Mouse (Mus musculus): ENCODE results near the gene Ccdc177. TPM values are rescaled to one million over a fixed set of nuclear protein-coding genes. Genes with fewer than 3 reads are reported as not detected.

The Ccdc177 gene
- polyA plus RNA-seq, 1 experiment, result 4.9 TPM

DNA sequence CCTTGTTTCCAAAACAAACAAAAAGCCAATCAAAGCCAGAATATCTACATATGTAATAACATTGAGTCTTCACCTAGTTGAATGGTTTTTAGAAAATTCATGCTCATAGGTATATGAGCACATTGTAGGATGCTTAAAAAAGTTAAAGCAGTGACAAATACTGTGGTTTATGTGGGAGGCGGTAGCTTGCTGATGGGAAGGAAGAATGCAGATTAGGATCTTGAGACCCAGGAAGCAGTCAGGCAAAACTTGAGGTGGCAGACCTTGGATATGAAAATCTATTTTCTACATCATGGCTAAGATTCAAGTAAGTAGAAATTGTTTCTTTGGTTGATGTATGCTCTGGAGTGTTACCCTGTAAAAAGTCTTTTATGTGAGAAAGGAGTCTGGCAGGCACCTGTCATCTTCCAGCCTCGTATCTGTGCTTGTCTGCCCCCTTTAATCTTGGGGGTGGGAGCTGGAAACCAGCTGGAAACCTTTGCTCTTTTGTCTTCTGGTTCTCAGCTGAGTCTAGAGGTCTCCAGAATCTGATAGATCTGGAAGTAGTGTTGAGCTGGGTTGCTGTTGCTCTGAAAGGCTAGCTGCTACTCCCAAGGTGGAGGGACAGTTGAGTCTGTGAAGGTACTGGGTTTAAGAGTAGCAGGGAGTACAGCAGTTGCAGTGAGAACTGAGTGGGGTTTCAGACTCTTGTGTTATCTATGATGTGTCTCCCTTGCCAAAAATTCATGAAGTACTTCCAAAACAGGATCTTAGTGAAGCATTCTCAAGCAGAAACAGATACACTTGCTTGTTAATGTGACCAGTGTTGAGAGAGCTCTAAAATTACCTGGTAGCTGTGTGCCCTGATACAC lies 34.7 kb upstream of the Ccdc177 start:
- no peak overlapping the region for H3K4me3 ChIP-seq (replicated peaks; ENCODE audit: insufficient read depth, low read depth, low read length)
- TF ChIP-seq CTCF (IDR thresholded peaks at IDR 0.05; ENCODE audit: borderline replicate concordance, insufficient read depth, low read depth, low read length) (no peak), POLR2A (IDR thresholded peaks at IDR 0.05; ENCODE audit: borderline replicate concordance, insufficient read depth, low read length) (no peak)
- H3K4me1 ChIP-seq (ENCODE audit: control insufficient read depth, insufficient read depth, low read length), result peaks cover 20% of the 10 kb centered on the region
- no peak for DNase-seq
- 48% methylated on average over 2 of the region's 2 CpGs for WGBS
- H3K27me3 ChIP-seq (ENCODE audit: control insufficient read depth, insufficient read depth, low read length), result no peaks in the 10 kb centered on the region
- H3K27ac ChIP-seq (ENCODE audit: insufficient read depth, low read length), result peak overlapping the region; percentile 28; the same call in 1 of the 2 replicates

DNA sequence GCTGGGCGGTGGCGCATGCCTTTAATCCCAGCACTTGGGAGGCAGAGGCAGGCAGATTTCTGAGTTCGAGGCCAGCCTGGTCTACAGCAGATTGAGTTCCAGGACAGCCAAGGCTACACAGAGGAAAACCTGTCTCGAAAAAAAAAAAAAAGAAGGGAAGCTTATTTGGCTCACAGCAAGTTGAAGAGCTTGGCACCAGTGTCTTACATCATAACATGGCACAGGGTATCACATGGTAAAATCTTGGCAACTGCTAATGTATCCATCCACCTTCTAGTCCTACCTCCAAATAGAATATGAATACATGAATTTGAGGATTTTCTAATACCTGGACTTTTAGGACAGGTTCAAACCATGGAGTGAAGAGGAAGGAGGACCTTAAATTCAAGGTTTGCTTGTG lies 34.0 kb upstream of the Ccdc177 start:
- TF ChIP-seq CTCF (IDR thresholded peaks at IDR 0.05; ENCODE audit: borderline replicate concordance, insufficient read depth, low read depth, low read length) (no peak), POLR2A (IDR thresholded peaks at IDR 0.05; ENCODE audit: borderline replicate concordance, insufficient read depth, low read length) (no peak)
- H3K4me1 ChIP-seq (ENCODE audit: control insufficient read depth, insufficient read depth, low read length), result peaks cover 15% of the 10 kb centered on the region
- no peaks in the 10 kb centered on the region for H3K27me3 ChIP-seq (ENCODE audit: control insufficient read depth, insufficient read depth, low read length)
- peak in 1 of 2 experiments; percentile 63 for DNase-seq
- no peak overlapping the region for H3K27ac ChIP-seq (ENCODE audit: insufficient read depth, low read length)
- no peak overlapping the region for H3K4me3 ChIP-seq (replicated peaks; ENCODE audit: insufficient read depth, low read depth, low read length)
- WGBS, result 59% methylated on average over 4 of the region's 4 CpGs

DNA sequence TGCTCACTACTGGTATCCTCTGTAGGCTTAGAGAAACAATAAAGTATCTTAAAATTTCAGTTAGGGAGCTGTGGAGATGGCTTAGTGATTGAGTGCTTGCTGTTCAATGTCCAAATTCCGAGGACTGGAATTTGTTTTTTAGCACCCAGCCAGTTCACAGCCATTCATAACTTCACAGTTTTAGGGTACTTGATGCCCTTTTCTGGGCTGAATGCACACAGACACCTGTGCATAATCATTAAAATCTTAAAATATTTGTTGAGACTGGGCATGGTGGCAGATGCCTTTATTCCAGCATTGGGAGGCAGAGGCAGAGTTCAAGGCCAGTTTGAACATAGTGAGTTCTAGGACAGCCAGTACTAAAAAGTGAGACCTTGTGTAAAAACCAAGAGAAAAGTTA lies 33.0 kb upstream of the Ccdc177 start:
- Histone ChIP-seq H3K27ac (ENCODE audit: insufficient read depth, low read length) (no peak overlapping the region), H3K27me3 (ENCODE audit: control insufficient read depth, insufficient read depth, low read length) (no peaks in the 10 kb centered on the region), H3K4me1 (ENCODE audit: control insufficient read depth, insufficient read depth, low read length) (peaks cover 13% of the 10 kb centered on the region; the same call in 1 of the 2 replicates), H3K4me3 (replicated peaks; ENCODE audit: insufficient read depth, low read depth, low read length) (no peak overlapping the region)
- TF ChIP-seq POLR2A (IDR thresholded peaks at IDR 0.05; ENCODE audit: borderline replicate concordance, insufficient read depth, low read length) (no peak), CTCF (IDR thresholded peaks at IDR 0.05; ENCODE audit: borderline replicate concordance, insufficient read depth, low read depth, low read length) (no peak)
- WGBS, result 20% methylated on average over 1 of the region's 1 CpGs
- no peak for DNase-seq

DNA sequence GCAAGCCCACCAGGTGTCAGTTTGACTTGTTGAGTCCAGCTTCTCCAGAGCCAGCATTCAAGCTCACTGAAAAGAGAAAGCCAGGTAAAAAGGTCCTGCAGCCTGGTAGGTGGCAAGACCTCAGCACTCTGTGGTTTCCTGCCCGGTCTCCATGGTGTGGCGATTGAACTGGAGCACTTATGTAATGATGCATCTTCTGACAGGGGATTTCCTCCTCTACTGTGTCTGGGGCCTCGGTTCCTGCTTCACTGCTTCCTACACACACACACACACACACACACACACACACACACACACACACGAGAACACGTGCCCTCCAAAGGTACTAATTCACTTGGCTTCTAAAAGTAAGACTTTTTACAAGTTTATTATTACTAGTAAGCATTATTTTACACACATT lies 32.4 kb upstream of the Ccdc177 start:
- Histone ChIP-seq H3K4me1 (ENCODE audit: control insufficient read depth, insufficient read depth, low read length) (peaks cover 13% of the 10 kb centered on the region; the same call in 1 of the 2 replicates), H3K27me3 (ENCODE audit: control insufficient read depth, insufficient read depth, low read length) (no peaks in the 10 kb centered on the region), H3K27ac (ENCODE audit: insufficient read depth, low read length) (peak overlapping the region; percentile 88), H3K4me3 (replicated peaks; ENCODE audit: insufficient read depth, low read depth, low read length) (peak overlapping the region; percentile 62)
- peak; percentile 71 to 81 for DNase-seq
- TF ChIP-seq CTCF (IDR thresholded peaks at IDR 0.05; ENCODE audit: borderline replicate concordance, insufficient read depth, low read depth, low read length), result no peak
- TF ChIP-seq POLR2A (IDR thresholded peaks at IDR 0.05; ENCODE audit: borderline replicate concordance, insufficient read depth, low read length), result 0 out of 2 replicates have a peak, but pooled peaks have one; percentile 11
- 5% methylated on average over 5 of the region's 5 CpGs for WGBS

DNA sequence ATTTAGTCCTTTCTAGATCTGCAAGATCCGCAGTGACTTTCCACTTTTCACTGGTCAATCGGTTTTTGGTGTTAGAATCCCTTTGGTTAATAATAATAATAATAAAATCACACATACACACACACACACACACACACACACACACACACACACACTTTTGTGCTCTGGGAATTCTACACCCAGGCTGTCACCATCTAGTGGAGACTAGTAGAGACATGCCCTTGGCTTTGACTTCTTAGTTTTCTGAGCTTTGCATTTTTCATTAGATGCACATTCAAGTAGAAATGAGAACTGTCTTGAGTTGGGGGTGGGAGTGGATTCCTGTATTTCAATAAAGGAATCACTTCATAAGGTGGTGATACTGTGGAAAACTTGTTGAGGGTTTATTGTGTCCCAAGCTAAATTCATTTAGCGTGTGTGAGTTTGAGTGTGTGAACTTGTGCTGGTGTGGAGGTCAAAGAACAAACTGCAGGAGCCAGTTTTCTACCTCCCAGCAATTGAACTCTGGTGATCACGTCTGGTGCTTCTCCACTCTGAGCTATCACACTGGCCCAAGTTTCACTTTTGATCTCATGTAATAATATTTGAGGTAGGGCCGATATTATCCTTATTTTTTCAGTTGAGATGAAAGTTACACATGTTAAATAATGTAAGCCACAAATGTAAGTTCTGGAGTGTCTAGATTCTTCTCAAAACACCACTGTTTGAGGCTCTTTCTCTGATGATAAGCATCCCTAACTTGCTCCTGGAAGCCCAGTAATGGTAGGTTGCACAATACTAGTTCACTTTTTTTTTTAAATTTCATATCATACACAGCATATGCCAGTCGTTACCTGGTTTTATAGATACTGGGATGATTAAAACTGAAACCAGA lies 31.3 kb upstream of the Ccdc177 start:
- no peak for TF ChIP-seq CTCF (IDR thresholded peaks at IDR 0.05; ENCODE audit: borderline replicate concordance, insufficient read depth, low read depth, low read length)
- no peak for TF ChIP-seq POLR2A (IDR thresholded peaks at IDR 0.05; ENCODE audit: borderline replicate concordance, insufficient read depth, low read length)
- H3K4me1 ChIP-seq (ENCODE audit: control insufficient read depth, insufficient read depth, low read length), result peaks cover 20% of the 10 kb centered on the region
- peak overlapping the region; percentile 54 for H3K4me3 ChIP-seq (replicated peaks; ENCODE audit: insufficient read depth, low read depth, low read length)
- peak overlapping the region; percentile 56; the same call in 1 of the 2 replicates for H3K27ac ChIP-seq (ENCODE audit: insufficient read depth, low read length)
- 13% methylated on average over 6 of the region's 6 CpGs for WGBS
- peak in 1 of 2 experiments; percentile 54 for DNase-seq
- no peaks in the 10 kb centered on the region for H3K27me3 ChIP-seq (ENCODE audit: control insufficient read depth, insufficient read depth, low read length)

DNA sequence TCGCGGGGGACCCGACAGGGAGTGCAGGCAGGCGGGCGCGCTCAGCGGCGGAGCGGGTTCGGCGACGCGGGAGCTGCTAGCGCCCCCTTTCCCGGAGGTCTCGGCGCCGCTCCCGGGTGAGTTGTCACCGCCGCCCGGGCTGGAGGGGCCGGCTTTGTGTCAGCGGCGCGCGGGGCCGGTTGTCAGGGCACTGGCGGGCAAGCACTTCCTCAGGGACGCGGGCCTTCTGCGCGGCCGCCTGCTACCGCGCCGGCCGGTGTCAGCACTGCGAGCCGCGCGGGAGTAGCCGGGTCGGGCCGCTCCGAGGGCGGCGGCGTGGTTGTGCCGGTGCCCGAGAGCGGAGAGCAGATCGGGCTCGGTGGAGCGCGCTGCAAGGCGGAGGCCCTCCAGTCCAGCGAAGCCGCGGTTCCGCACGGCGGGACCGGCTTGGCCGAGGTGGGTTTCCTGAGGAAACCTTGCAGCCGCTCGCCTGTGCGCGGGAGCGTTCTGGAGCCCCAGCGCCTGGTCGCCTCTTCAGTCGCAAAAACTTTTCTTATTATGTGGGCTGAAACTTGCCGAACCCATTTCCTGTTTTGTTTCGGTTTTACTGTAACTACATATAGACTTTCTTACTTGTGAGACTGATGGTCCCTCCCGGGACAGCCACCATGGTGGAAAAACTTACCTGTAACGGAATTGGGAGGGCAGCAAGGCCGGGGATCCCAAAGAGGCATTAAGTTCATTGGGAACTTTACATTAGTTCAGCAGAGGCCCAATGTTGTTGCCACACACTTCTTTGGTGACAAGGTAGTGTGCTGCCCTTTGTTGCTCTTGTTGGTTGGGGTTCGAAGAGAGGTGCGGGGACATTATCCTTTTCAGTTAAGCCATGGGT lies 30.4 kb upstream of the Ccdc177 start:
- peak overlapping the region; percentile 54 for H3K4me3 ChIP-seq (replicated peaks; ENCODE audit: insufficient read depth, low read depth, low read length)
- H3K4me1 ChIP-seq (ENCODE audit: control insufficient read depth, insufficient read depth, low read length), result peaks cover 20% of the 10 kb centered on the region
- TF ChIP-seq POLR2A (IDR thresholded peaks at IDR 0.05; ENCODE audit: borderline replicate concordance, insufficient read depth, low read length), result no peak
- TF ChIP-seq CTCF (IDR thresholded peaks at IDR 0.05; ENCODE audit: borderline replicate concordance, insufficient read depth, low read depth, low read length), result no peak
- under 1% methylated on average over 76 of the region's 80 CpGs for WGBS
- no peak for DNase-seq
- no peaks in the 10 kb centered on the region for H3K27me3 ChIP-seq (ENCODE audit: control insufficient read depth, insufficient read depth, low read length)
- H3K27ac ChIP-seq (ENCODE audit: insufficient read depth, low read length), result peak overlapping the region; percentile 90
